Mouse (Mus musculus) cortical plate, adult 2 months (tissue): ENCODE measurements at regions not wholly inside any gene's neighbourhood (a gene's known extent, or its start where the extent isn't known, plus 50 kb on each side); places are given as distances from the start of the nearest gene placed in this dataset.

ENCODE experiments used
- CTCF ChIP-seq: fragments of 200-500 bp; IDR thresholded peaks from 2 replicates; pipeline ENCODE4 v1.5.1; 2011; ENCODE audit warnings: mild to moderate bottlenecking, control low read depth, low read length; ENCODE audit not compliant: insufficient read depth; ENCODE audit errors: extremely low read depth
- POLR2A ChIP-seq: fragments of 200-500 bp; IDR thresholded peaks from 2 replicates; pipeline ENCODE4 v1.6.1; 2011; ENCODE audit warnings: mild to moderate bottlenecking, low read length, control low read depth; ENCODE audit not compliant: insufficient read depth; ENCODE audit errors: extremely low read depth

DNA sequence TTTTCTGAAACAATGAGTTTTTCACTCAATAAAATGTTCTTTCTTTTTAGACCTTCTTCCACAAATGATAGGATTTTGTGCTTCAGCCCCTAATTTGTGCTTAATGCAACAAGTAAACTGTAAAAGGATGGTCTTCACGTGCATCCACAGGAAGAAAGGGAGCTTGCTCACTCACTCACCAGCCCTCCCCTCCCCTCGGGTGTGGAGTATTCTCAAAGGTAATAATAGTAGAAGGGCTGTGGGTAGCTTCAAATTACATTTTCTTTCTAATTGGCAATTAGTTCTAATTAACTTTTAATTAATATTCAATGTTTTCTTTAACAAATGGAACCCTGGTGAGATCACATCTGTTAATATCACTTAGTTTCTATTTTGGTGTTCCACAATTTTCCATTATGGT, 664.8 kb downstream of the Car8 start:
- TF ChIP-seq CTCF (no peak), POLR2A (no peak)
